Mouse (Mus musculus) lung, embryonic 16.5 days (tissue): Measurements from ENCODE around the gene Fggy. TPM values are rescaled to one million over a fixed set of nuclear protein-coding genes. Genes with fewer than 3 reads are reported as not detected.

Experiments used
- ATAC-seq: fragments of 200-750 bp; cut with Nextera tagmentation; 2 replicates; pipeline ENCODE4 v1.8.0; 2017; ENCODE audit warnings: low read depth, mild to moderate bottlenecking, moderate library complexity
- H3K27ac ChIP-seq: fragments of 300-500 bp; sonication (generic); 2 replicates; pipeline ENCODE4 v1.5.1; 2014; ENCODE audit warnings: mild to moderate bottlenecking, control low read depth, low read length
- H3K27me3 ChIP-seq: fragments of 300-500 bp; sonication (generic); 2 replicates; pipeline ENCODE4 v1.6.1; 2014; ENCODE audit warnings: low read depth, low read length, mixed read lengths; ENCODE audit not compliant: control insufficient read depth, insufficient read depth
- H3K36me3 ChIP-seq: fragments of 300-500 bp; sonication (generic); 2 replicates; pipeline ENCODE4 v1.6.1; 2014; ENCODE audit warnings: low read length; ENCODE audit not compliant: control insufficient read depth, insufficient read depth
- H3K4me1 ChIP-seq: fragments of 300-500 bp; sonication (generic); replicated peaks from 2 replicates; pipeline ENCODE4 v1.6.1; 2014; ENCODE audit warnings: low read length, mixed read lengths; ENCODE audit not compliant: control insufficient read depth, insufficient read depth
- H3K4me2 ChIP-seq: fragments of 300-500 bp; sonication (generic); 2 replicates; pipeline ENCODE4 v1.6.1; 2014; ENCODE audit warnings: low read depth, low read length, control low read depth
- H3K4me3 ChIP-seq: fragments of 300-500 bp; sonication (generic); 2 replicates; pipeline ENCODE4 v1.5.1; 2014; ENCODE audit warnings: mild to moderate bottlenecking, low read length, control low read depth
- H3K9ac ChIP-seq: fragments of 300-500 bp; sonication (generic); 2 replicates; pipeline ENCODE4 v1.6.1; 2014; ENCODE audit warnings: low read length, control low read depth
- H3K9me3 ChIP-seq: fragments of 300-500 bp; sonication (generic); 2 replicates; pipeline ENCODE4 v1.6.1; 2016; ENCODE audit warnings: low read length; ENCODE audit not compliant: control insufficient read depth
- WGBS: fragments of 180-500 bp; shearing (Covaris S2); extraction: QIAGEN DNeasy Blood & Tissue Kit; methylation state at CpG from one replicate; pipeline ENCODE4 v1.1.7; 2014; 5-methylcytosine and 5-hydroxymethylcytosine counted together
- polyA plus RNA-seq: library from polyadenylated mRNA; unstranded; fragments of >200 nt; fragmentation: Nextera tagmentation; extraction: Ambion mirVana; gene quantifications from 2 replicates; pipeline ENCODE4 v1.2.1, GENCODE M21; 2015

The Fggy gene
- polyA plus RNA-seq, 1 experiment from 2014 or later = 9.6 TPM

DNA sequence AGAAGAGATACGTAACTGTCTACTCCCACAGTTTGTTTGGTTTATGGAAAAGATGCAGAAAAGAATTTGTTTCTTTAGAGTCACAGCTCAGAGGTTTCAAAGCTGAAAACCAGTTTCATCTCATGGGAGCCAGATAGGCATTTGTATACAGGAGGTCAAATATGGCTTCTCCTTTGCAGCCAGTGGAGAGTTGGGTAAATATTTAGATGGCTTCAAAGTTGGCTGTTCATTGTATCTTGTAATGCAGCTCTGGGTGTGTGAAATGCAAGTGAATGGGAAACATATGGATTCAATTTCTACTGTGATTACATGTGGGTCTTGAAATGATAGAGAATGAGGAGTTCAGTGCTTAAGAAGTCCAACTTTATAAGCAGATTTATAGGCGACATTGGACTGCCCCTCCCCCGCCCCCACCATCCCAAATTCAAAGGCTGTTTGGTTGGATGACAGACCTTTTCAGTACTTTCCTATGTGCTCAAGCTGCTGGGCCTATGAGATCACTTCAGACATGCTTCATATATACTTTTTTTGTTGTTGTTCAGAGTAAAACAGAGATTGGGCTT, 234.7 kb downstream of the Fggy start:
- H3K27ac ChIP-seq = no peak overlapping the region
- H3K36me3 ChIP-seq = no peaks in the 10 kb centered on the region
- no peaks in the 10 kb centered on the region for H3K9me3 ChIP-seq
- H3K4me3 ChIP-seq = no peak overlapping the region
- H3K9ac ChIP-seq = no peak overlapping the region
- WGBS = 59% methylated on average over 3 of the region's 3 CpGs
- no peaks in the 10 kb centered on the region for H3K27me3 ChIP-seq
- ATAC-seq = 0 out of 2 replicates have a peak, but pooled peaks have one; percentile 38
- H3K4me2 ChIP-seq = no peak overlapping the region
- peaks cover 2% of the 10 kb centered on the region; the same call in 1 of the 2 replicates for H3K4me1 ChIP-seq

DNA sequence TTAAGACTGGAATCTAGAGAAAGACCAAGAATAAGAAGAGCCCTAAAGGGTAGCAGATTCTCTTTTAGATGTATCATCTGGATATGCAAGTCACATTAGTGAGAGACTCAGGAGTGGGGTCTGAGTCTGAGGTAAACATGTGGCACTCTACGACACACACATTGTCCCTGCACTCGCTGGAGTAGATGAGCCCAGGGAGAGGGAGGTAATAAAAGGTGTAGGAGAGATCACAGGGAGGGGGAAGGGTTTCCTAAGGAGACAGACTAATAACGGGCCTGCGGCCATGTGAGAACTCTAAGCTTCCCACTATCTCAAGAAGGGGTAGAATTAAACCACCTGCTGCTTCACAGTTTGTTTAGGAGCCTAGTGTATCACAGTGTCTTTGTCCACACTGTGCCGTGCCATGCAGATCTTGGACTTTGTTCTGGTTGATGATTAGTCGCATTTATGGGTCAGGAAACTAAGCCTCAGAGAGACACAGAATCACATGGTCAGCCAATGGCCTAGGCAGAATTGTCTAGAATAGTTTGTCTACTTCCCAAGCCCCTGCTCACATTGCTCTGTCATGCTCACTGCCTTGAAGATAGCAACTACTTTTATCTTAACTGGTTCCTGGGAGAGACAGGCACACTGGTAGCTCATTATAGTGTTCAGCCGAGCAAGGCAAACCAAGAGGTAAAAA, 236.5 kb downstream of the Fggy start:
- H3K27me3 ChIP-seq = no peaks in the 10 kb centered on the region
- H3K4me3 ChIP-seq = no peak overlapping the region
- H3K4me1 ChIP-seq = no peaks in the 10 kb centered on the region
- H3K9me3 ChIP-seq = no peaks in the 10 kb centered on the region
- H3K36me3 ChIP-seq = no peaks in the 10 kb centered on the region
- no peak overlapping the region for H3K9ac ChIP-seq
- H3K27ac ChIP-seq = no peak overlapping the region
- WGBS = 63% methylated on average over 7 of the region's 7 CpGs
- no peak overlapping the region for H3K4me2 ChIP-seq
- no peak for ATAC-seq

GRCm38 (mm10) chr4:95794651-95795050, 237.3 kb downstream of the Fggy start:
- Histone ChIP-seq H3K4me2 (no peak overlapping the region), H3K27ac (no peak overlapping the region), H3K9ac (no peak overlapping the region), H3K27me3 (no peaks in the 10 kb centered on the region), H3K4me3 (no peak overlapping the region), H3K36me3 (no peaks in the 10 kb centered on the region), H3K4me1 (no peaks in the 10 kb centered on the region), H3K9me3 (no peaks in the 10 kb centered on the region)
- ATAC-seq = no peak
- 49% methylated on average over 6 of the region's 6 CpGs for WGBS

GRCm38 (mm10) chr4:95795283-95795682, 238.0 kb downstream of the Fggy start:
- H3K27me3 ChIP-seq = no peaks in the 10 kb centered on the region
- 46% methylated on average over 2 of the region's 2 CpGs for WGBS

GRCm38 (mm10) chr4:95819650-95820049, 262.3 kb downstream of the Fggy start:
- H3K9me3 ChIP-seq = no peaks in the 10 kb centered on the region
- H3K4me3 ChIP-seq = no peak overlapping the region
- H3K27me3 ChIP-seq = no peaks in the 10 kb centered on the region
- ATAC-seq = no peak
- H3K4me1 ChIP-seq = no peaks in the 10 kb centered on the region
- H3K4me2 ChIP-seq = no peak overlapping the region
- H3K9ac ChIP-seq = no peak overlapping the region
- no peak overlapping the region for H3K27ac ChIP-seq
- 63% methylated on average over 2 of the region's 2 CpGs for WGBS
- H3K36me3 ChIP-seq = no peaks in the 10 kb centered on the region

More at GRCm38 (mm10) chr4:95795283-95795682, 238.0 kb downstream of the Fggy start:
- Histone ChIP-seq H3K9me3 (no peaks in the 10 kb centered on the region), H3K36me3 (no peaks in the 10 kb centered on the region), H3K4me3 (no peak overlapping the region), H3K4me1 (no peaks in the 10 kb centered on the region), H3K9ac (no peak overlapping the region), H3K4me2 (no peak overlapping the region), H3K27ac (no peak overlapping the region)
- no peak for ATAC-seq

GRCm38 (mm10) chr4:95821906-95822579, 264.7 kb downstream of the Fggy start:
- Histone ChIP-seq H3K4me2 (no peak overlapping the region), H3K4me3 (no peak overlapping the region), H3K27me3 (no peaks in the 10 kb centered on the region), H3K9me3 (no peaks in the 10 kb centered on the region), H3K9ac (no peak overlapping the region), H3K4me1 (no peaks in the 10 kb centered on the region), H3K27ac (peak overlapping the region; percentile 53), H3K36me3 (no peaks in the 10 kb centered on the region)
- 53% methylated on average over 3 of the region's 3 CpGs for WGBS
- ATAC-seq = peak; percentile 62

GRCm38 (mm10) chr4:95828164-95828563, 270.9 kb downstream of the Fggy start:
- H3K4me1 ChIP-seq = no peaks in the 10 kb centered on the region
- H3K27me3 ChIP-seq = no peaks in the 10 kb centered on the region
- no peak overlapping the region for H3K4me3 ChIP-seq
- no peak overlapping the region for H3K27ac ChIP-seq
- H3K36me3 ChIP-seq = no peaks in the 10 kb centered on the region
- no peak overlapping the region for H3K9ac ChIP-seq
- no peak overlapping the region for H3K4me2 ChIP-seq
- no peaks in the 10 kb centered on the region for H3K9me3 ChIP-seq
- no peak for ATAC-seq
- WGBS = 86% methylated on average over 4 of the region's 4 CpGs

- H3K9me3 ChIP-seq = no peaks in the 10 kb centered on the region
- H3K36me3 ChIP-seq = no peaks in the 10 kb centered on the region
- no peak overlapping the region for H3K4me2 ChIP-seq
- 79% methylated on average over 2 of the region's 2 CpGs for WGBS
- H3K9ac ChIP-seq = no peak overlapping the region
- H3K27ac ChIP-seq = no peak overlapping the region
- no peak overlapping the region for H3K4me3 ChIP-seq
- no peak for ATAC-seq
- no peaks in the 10 kb centered on the region for H3K4me1 ChIP-seq
- H3K27me3 ChIP-seq = no peaks in the 10 kb centered on the region
Measured at GRCm38 (mm10) chr4:95830320-95830719, 273.0 kb downstream of the Fggy start.

DNA sequence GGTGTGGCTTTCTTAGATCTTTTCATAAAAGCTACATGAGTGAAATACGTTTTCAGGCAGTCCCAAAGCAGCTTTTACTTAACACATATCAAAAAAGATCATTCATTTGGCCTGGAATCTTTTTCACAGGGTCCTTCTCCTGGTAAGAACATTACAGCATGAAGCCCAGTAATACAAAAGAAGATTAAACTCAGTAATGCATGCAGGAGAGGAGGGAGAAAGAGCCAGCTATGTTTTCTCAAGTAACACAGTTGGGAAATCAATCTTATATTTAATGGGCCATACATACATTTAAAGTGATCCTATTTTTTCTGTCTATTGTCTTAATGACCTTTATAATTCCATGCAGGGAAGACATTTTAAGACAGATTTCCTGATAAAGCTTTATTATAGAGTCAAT, 282.6 kb downstream of the Fggy start:
- Histone ChIP-seq H3K9me3 (no peaks in the 10 kb centered on the region), H3K4me2 (no peak overlapping the region), H3K4me1 (no peaks in the 10 kb centered on the region), H3K27ac (no peak overlapping the region), H3K9ac (no peak overlapping the region), H3K4me3 (no peak overlapping the region), H3K27me3 (no peaks in the 10 kb centered on the region), H3K36me3 (no peaks in the 10 kb centered on the region)
- no peak for ATAC-seq
- WGBS = 73% methylated on average over 1 of the region's 1 CpGs
